Mouse (Mus musculus): ENCODE results near the gene Ank3.

DNA sequence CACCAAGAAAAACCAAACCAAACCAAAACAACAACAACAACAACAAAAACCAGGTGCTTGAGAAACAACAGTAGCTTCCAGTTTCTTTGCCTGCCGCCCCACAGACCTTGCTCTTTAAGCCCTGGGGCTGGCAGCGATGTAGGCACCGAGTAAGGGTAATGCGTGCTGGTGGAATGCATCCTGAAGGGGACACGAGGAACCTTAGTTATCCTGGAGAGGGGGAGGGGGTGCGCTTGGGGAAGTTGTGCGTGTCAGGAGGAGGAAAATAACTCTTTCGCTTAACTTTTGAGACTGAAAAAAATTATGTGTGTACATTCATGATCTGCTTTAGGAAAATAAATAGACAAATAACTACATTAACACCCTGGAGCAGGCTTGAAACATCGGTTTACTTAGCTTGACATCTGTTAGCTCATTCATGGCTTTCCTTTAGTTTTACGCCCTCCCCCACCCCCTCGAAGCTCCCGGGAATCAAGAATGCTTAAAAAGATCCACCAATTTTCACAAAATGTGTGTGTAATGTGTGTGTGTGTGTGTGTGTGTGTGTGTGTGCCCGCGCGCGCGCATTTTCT lies 1.3 kb downstream of the Ank3 start:
- TF ChIP-seq CTCF (conservative IDR thresholded peaks at IDR 0.05; ENCODE audit: insufficient read depth, insufficient read length, low read depth, low read length) (no peak), POLR2A (IDR thresholded peaks at IDR 0.05; ENCODE audit: low read depth, low read length) (no peak)
